Mouse (Mus musculus): ENCODE results near the gene Adamts4. TPM values are rescaled to one million over a fixed set of nuclear protein-coding genes. Genes with fewer than 3 reads are reported as not detected.
A peak's percentile ranks its signal among the peaks of the same experiment; 100 is the strongest.
"Not testable (repeated sequence)": the region's sequence is repeated elsewhere in the genome, so short reads cannot be mapped to it uniquely, and the experiment has no call there.

Gene Adamts4
- total and polyA plus RNA-seq, 2 experiments from 2014 or later: 3.9 to 4.1 TPM

DNA sequence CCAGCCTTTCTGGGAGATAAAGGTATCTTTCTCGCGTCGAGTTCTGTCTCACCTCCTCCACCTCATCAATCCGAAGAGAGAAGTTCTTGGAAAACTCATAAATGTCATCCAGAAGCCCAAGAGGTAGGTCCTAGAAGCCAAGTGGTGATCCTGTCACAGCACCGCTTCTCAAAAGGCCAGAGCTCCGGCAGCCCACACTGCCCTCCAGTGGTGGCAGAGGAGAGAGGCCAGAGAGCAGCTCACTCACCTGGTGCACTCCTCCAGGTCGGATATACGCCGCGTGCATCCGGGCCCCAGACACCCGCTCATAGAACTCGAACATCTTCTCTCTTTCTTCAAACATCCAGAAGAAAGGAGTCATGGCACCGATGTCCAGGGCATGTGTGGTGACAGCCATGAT lies 11.8 kb upstream of the Adamts4 start:
- no peak overlapping the region for H3K9ac ChIP-seq (replicated peaks; ENCODE audit: low read depth, low read length)
- H3K27me3 ChIP-seq (ENCODE audit: control insufficient read depth, insufficient read depth, low read length): no peaks in the 10 kb centered on the region
- H3K27ac ChIP-seq (ENCODE audit: low read depth): no peak overlapping the region
- WGBS: 76% methylated on average over 14 of the region's 14 CpGs
- DNase-seq (ENCODE audit: low spot score): no peak
- H3K4me1 ChIP-seq (ENCODE audit: control insufficient read depth, insufficient read depth): 0 out of 2 replicates have a peak, but pooled peaks cover 6% of the 10 kb centered on the region
- H3K4me3 ChIP-seq (ENCODE audit: low read depth, low read length): no peak overlapping the region
- peaks cover 96% of the 10 kb centered on the region for H3K36me3 ChIP-seq (replicated peaks; ENCODE audit: control insufficient read depth, insufficient read depth, low read length)
- TF ChIP-seq EP300 (IDR thresholded peaks at IDR 0.05; ENCODE audit: low read depth): no peak
- peak; percentile 75 for TF ChIP-seq CTCF (IDR thresholded peaks at IDR 0.05; ENCODE audit: low read depth)
- no peaks in the 10 kb centered on the region for H3K9me3 ChIP-seq (replicated peaks; ENCODE audit: control insufficient read depth, low read length)
- 0 out of 2 replicates have a peak, but pooled peaks have one; percentile 35 for ATAC-seq (ENCODE audit: insufficient read depth, low read depth)
- H3K4me2 ChIP-seq (ENCODE audit: low read depth, low read length): no peak overlapping the region

- ATAC-seq (ENCODE audit: insufficient read depth, low read depth) (peak; percentile 34; the same call in 1 of the 2 replicates), DNase-seq (ENCODE audit: low spot score) (peak; percentile 53)
- 65% methylated on average over 15 of the region's 15 CpGs for WGBS
- H3K4me1 ChIP-seq (ENCODE audit: control insufficient read depth, insufficient read depth): 0 out of 2 replicates have a peak, but pooled peaks cover 5% of the 10 kb centered on the region
- no peak overlapping the region for H3K4me3 ChIP-seq (ENCODE audit: low read depth, low read length)
- H3K4me2 ChIP-seq (ENCODE audit: low read depth, low read length): no peak overlapping the region
- TF ChIP-seq CTCF (IDR thresholded peaks at IDR 0.05; ENCODE audit: low read depth) (no peak), EP300 (IDR thresholded peaks at IDR 0.05; ENCODE audit: low read depth) (peak; percentile 64)
- no peaks in the 10 kb centered on the region for H3K9me3 ChIP-seq (replicated peaks; ENCODE audit: control insufficient read depth, low read length)
- H3K27me3 ChIP-seq (ENCODE audit: control insufficient read depth, insufficient read depth, low read length): no peaks in the 10 kb centered on the region
- no peak overlapping the region for H3K9ac ChIP-seq (replicated peaks; ENCODE audit: low read depth, low read length)
- peaks cover 88% of the 10 kb centered on the region for H3K36me3 ChIP-seq (replicated peaks; ENCODE audit: control insufficient read depth, insufficient read depth, low read length)
- H3K27ac ChIP-seq (ENCODE audit: low read depth): peak overlapping the region; percentile 59
These were observed 10.1 kb upstream of the Adamts4 start for GRCm38 (mm10) chr1:171239992-171240744.

- Histone ChIP-seq H3K36me3 (replicated peaks; ENCODE audit: control insufficient read depth, insufficient read depth, low read length) (peaks cover 81% of the 10 kb centered on the region), H3K9ac (replicated peaks; ENCODE audit: low read depth, low read length) (no peak overlapping the region), H3K4me3 (ENCODE audit: low read depth, low read length) (no peak overlapping the region), H3K27me3 (ENCODE audit: control insufficient read depth, insufficient read depth, low read length) (no peaks in the 10 kb centered on the region), H3K4me2 (ENCODE audit: low read depth, low read length) (no peak overlapping the region), H3K9me3 (replicated peaks; ENCODE audit: control insufficient read depth, low read length) (no peaks in the 10 kb centered on the region), H3K27ac (ENCODE audit: low read depth) (no peak overlapping the region), H3K4me1 (ENCODE audit: control insufficient read depth, insufficient read depth) (peaks cover 5% of the 10 kb centered on the region; the same call in 1 of the 2 replicates)
- DNase-seq (ENCODE audit: low spot score) (no peak), ATAC-seq (ENCODE audit: insufficient read depth, low read depth) (no peak)
- TF ChIP-seq CTCF (IDR thresholded peaks at IDR 0.05; ENCODE audit: low read depth): no peak
- TF ChIP-seq EP300 (IDR thresholded peaks at IDR 0.05; ENCODE audit: low read depth): no peak
- WGBS: 89% methylated on average over 10 of the region's 10 CpGs
These were observed 9.3 kb upstream of the Adamts4 start for GRCm38 (mm10) chr1:171240911-171241310.

GRCm38 (mm10) chr1:171241952-171242351 lies 8.3 kb upstream of the Adamts4 start:
- not testable (repeated sequence) for DNase-seq (ENCODE audit: low spot score); ATAC-seq (ENCODE audit: insufficient read depth, low read depth)
- TF ChIP-seq CTCF (IDR thresholded peaks at IDR 0.05; ENCODE audit: low read depth): peak; percentile 23; the same call in 1 of the 2 replicates

GRCm38 (mm10) chr1:171245353-171245752 lies 4.9 kb upstream of the Adamts4 start:
- Histone ChIP-seq H3K27me3 (ENCODE audit: control insufficient read depth, insufficient read depth, low read length) (no peaks in the 10 kb centered on the region), H3K9ac (replicated peaks; ENCODE audit: low read depth, low read length) (no peak overlapping the region), H3K36me3 (replicated peaks; ENCODE audit: control insufficient read depth, insufficient read depth, low read length) (peaks cover 38% of the 10 kb centered on the region), H3K4me1 (ENCODE audit: control insufficient read depth, insufficient read depth) (peaks cover 20% of the 10 kb centered on the region), H3K9me3 (replicated peaks; ENCODE audit: control insufficient read depth, low read length) (no peaks in the 10 kb centered on the region), H3K27ac (ENCODE audit: low read depth) (0 out of 2 replicates have a peak overlapping the region, but pooled peaks have one; percentile 37), H3K4me3 (ENCODE audit: low read depth, low read length) (0 out of 2 replicates have a peak overlapping the region, but pooled peaks have one; percentile 65), H3K4me2 (ENCODE audit: low read depth, low read length) (no peak overlapping the region)
- ATAC-seq (ENCODE audit: insufficient read depth, low read depth) (no peak), DNase-seq (ENCODE audit: low spot score) (no peak)
- TF ChIP-seq CTCF (IDR thresholded peaks at IDR 0.05; ENCODE audit: low read depth) (no peak), EP300 (IDR thresholded peaks at IDR 0.05; ENCODE audit: low read depth) (no peak)
- WGBS: 80% methylated on average over 8 of the region's 8 CpGs

More at GRCm38 (mm10) chr1:171241952-171242351, 8.3 kb upstream of the Adamts4 start:
- peaks cover 70% of the 10 kb centered on the region for H3K36me3 ChIP-seq (replicated peaks; ENCODE audit: control insufficient read depth, insufficient read depth, low read length)
- H3K4me1 ChIP-seq (ENCODE audit: control insufficient read depth, insufficient read depth); H3K4me3 ChIP-seq (ENCODE audit: low read depth, low read length); H3K4me2 ChIP-seq (ENCODE audit: low read depth, low read length); H3K27ac ChIP-seq (ENCODE audit: low read depth); H3K9me3 ChIP-seq (replicated peaks; ENCODE audit: control insufficient read depth, low read length); H3K27me3 ChIP-seq (ENCODE audit: control insufficient read depth, insufficient read depth, low read length); H3K9ac ChIP-seq (replicated peaks; ENCODE audit: low read depth, low read length): not testable (repeated sequence)
- WGBS: 86% methylated on average over 12 of the region's 12 CpGs

Measured in heart, postnatal 0 days (tissue).